Mouse (Mus musculus) E14TG2a.4 (cell line): Measurements from ENCODE around the gene Kcnh1.

Experiments used
- CTCF ChIP-seq: conservative IDR thresholded peaks from 2 replicates; pipeline ENCODE4 v1.5.1; 2014; ENCODE audit warnings: low read length
- POU5F1 ChIP-seq: IDR thresholded peaks from 2 replicates; pipeline ENCODE4 v1.6.1; 2014; ENCODE audit warnings: low read length, borderline replicate concordance

DNA sequence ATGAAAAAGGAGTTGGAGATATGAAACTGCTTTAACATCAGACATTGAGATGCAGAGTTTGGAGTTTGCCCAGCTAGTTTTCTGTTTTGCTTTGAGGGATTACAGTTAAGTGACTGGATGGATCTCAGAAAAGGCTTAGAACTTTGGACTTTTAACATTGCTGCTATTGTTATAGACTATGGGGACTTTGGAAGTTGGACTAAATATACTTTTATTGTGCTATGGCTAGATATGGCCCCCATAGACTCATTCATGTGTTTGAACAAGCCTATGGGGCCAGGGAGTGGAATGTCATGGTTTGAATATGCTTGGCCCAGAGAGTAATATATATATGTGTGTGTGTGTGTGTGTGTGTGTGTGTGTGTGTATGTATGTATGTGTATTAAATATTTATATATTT is 120.7 kb downstream of the Kcnh1 start:
- TF ChIP-seq CTCF: no peak
- no peak for TF ChIP-seq POU5F1
